Mouse (Mus musculus) myocyte (in vitro differentiated cells): Measurements from ENCODE around the gene Dennd1a. TPM values are rescaled to one million over a fixed set of nuclear protein-coding genes. Genes with fewer than 3 reads are reported as not detected.

Experiments
- H3K27me3 ChIP-seq: one replicate; pipeline ENCODE4 v1.6.1; 2011; ENCODE audit not compliant: control insufficient read depth, insufficient read depth, insufficient read length
- H3K36me3 ChIP-seq: one replicate; pipeline ENCODE4 v1.6.1; 2011; ENCODE audit not compliant: control insufficient read depth, insufficient read depth
- H3K4me2 ChIP-seq: one replicate; pipeline ENCODE4 v1.6.1; 2011; ENCODE audit warnings: low read depth, control low read depth
- H3K4me3 ChIP-seq: one replicate; pipeline ENCODE4 v1.5.1; 2011; ENCODE audit warnings: mild to moderate bottlenecking, control low read depth, moderate library complexity
- H3K79me2 ChIP-seq: one replicate; pipeline ENCODE4 v1.6.1; 2011; ENCODE audit not compliant: control insufficient read depth, insufficient read depth
- H3ac ChIP-seq: one replicate; pipeline ENCODE4 v1.6.1; 2011; ENCODE audit not compliant: control insufficient read depth, insufficient read length
- CEBPB ChIP-seq: IDR thresholded peaks from 2 replicates; pipeline ENCODE4 v1.6.1; 2011; ENCODE audit warnings: mild to moderate bottlenecking, moderate library complexity; ENCODE audit not compliant: poor library complexity, insufficient read depth, severe bottlenecking
- E2F4 ChIP-seq: IDR thresholded peaks from one replicate; pipeline ENCODE4 v1.6.1; 2011; ENCODE audit warnings: mild to moderate bottlenecking, control low read depth, moderate library complexity; ENCODE audit not compliant: insufficient read depth
- MAX ChIP-seq: IDR thresholded peaks from one replicate; pipeline ENCODE4 v1.6.1; 2011; ENCODE audit warnings: low read depth, mild to moderate bottlenecking, control low read depth
- MYOD1 ChIP-seq, 3 experiments: IDR thresholded peaks; one replicate each; pipeline ENCODE4 v1.6.1; 2011; ENCODE audit warnings: control low read depth in 2 of 3, low read depth in 2 of 3, mild to moderate bottlenecking in 2 of 3, moderate library complexity in 1 of 3; ENCODE audit not compliant: insufficient read length in 2 of 3, control insufficient read depth in 1 of 3
- MYOG ChIP-seq, 3 experiments: IDR thresholded peaks; one replicate each; pipeline ENCODE4 v1.6.1; 2011; ENCODE audit warnings: control low read depth in 2 of 3, low read depth in 2 of 3, mild to moderate bottlenecking in 2 of 3; ENCODE audit not compliant: insufficient read length in 2 of 3, control insufficient read depth in 1 of 3, insufficient read depth in 1 of 3
- POLR2A ChIP-seq: IDR thresholded peaks from one replicate; pipeline ENCODE4 v1.6.1; 2011; ENCODE audit warnings: low read depth, mild to moderate bottlenecking, control low read depth, moderate library complexity; ENCODE audit not compliant: insufficient read length
- POLR2AphosphoS2 ChIP-seq: IDR thresholded peaks from one replicate; pipeline ENCODE4 v1.6.1; 2011; ENCODE audit warnings: low read depth, control low read depth; ENCODE audit not compliant: insufficient read length
- REST ChIP-seq: IDR thresholded peaks from one replicate; pipeline ENCODE4 v1.6.1; 2011; ENCODE audit warnings: mild to moderate bottlenecking, control low read depth, moderate library complexity; ENCODE audit not compliant: insufficient read depth, insufficient read length
- SRF ChIP-seq: IDR thresholded peaks from one replicate; pipeline ENCODE4 v1.6.1; 2011; ENCODE audit warnings: low read depth; ENCODE audit not compliant: control insufficient read depth, insufficient read length
- TCF12 ChIP-seq: IDR thresholded peaks from one replicate; pipeline ENCODE4 v1.6.1; 2011; ENCODE audit warnings: mild to moderate bottlenecking, control low read depth; ENCODE audit not compliant: poor library complexity, insufficient read depth, severe bottlenecking
- TCF3 ChIP-seq: IDR thresholded peaks from one replicate; pipeline ENCODE4 v1.6.1; 2011; ENCODE audit warnings: low read depth, control low read depth; ENCODE audit not compliant: insufficient read length
- USF1 ChIP-seq: IDR thresholded peaks from one replicate; pipeline ENCODE4 v1.6.1; 2011; ENCODE audit warnings: low read depth, mild to moderate bottlenecking, control low read depth, moderate library complexity
- polyA plus RNA-seq: library from polyadenylated mRNA; unstranded; fragments of >200 nt; fragmentation: generic; extraction: Trizol; gene quantifications from one replicate; pipeline ENCODE4 v1.2.1, GENCODE M21; 2012; ENCODE audit warnings: missing spikeins

The Dennd1a gene
- polyA plus RNA-seq, 1 experiment, result 11.3 TPM

- H3K79me2 ChIP-seq, result no peaks in the 10 kb centered on the region
- H3K4me3 ChIP-seq, result no peak overlapping the region
- H3K36me3 ChIP-seq, result no peaks in the 10 kb centered on the region
- no peak for TF ChIP-seq TCF3
- TF ChIP-seq E2F4, result no peak
- TF ChIP-seq TCF12, result no peak
- H3ac ChIP-seq, result no peak overlapping the region
- no peaks in the 10 kb centered on the region for H3K27me3 ChIP-seq
- H3K4me2 ChIP-seq, result no peak overlapping the region
Observed at GRCm38 (mm10) chr2:37867387-37867786, 419.8 kb downstream of the Dennd1a start.

DNA sequence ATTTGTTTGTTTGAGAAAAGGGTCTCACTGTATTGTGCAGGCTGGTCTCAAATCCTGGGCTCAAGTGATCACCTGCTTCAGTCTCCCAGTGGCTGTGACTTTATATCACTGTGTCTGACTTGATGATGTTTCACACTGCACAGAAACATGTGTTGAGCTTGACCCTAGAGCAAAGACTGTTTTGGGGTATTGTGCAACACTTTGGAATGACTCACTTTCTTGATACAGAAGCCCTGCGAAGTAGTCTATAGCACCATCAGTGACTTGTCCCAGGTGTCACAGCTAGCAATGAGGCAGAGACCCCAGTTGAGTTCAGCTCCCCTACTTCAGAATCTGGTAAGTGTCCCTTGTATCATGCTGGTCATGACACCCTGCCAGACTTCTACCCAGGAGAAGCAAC, 429.7 kb downstream of the Dennd1a start:
- TF ChIP-seq REST (no peak), CEBPB (0 out of 2 replicates have a peak, but pooled peaks have one; percentile 52)
- Histone ChIP-seq H3K4me3 (no peak overlapping the region), H3ac (no peak overlapping the region), H3K36me3 (no peaks in the 10 kb centered on the region), H3K4me2 (no peak overlapping the region), H3K79me2 (no peaks in the 10 kb centered on the region), H3K27me3 (no peaks in the 10 kb centered on the region)

- TF ChIP-seq MYOD1 (IDR thresholded peaks at IDR 0.05; ENCODE audit: control insufficient read depth in 1 of 3, insufficient read length in 2 of 3, low read depth in 2 of 3) (peak in 1 of 3 experiments; percentile 54), TCF12 (no peak), CEBPB (no peak)
- no peaks in the 10 kb centered on the region for H3K36me3 ChIP-seq
- H3K27me3 ChIP-seq, result no peaks in the 10 kb centered on the region
- H3K79me2 ChIP-seq, result no peaks in the 10 kb centered on the region
- H3ac ChIP-seq, result no peak overlapping the region
- H3K4me2 ChIP-seq, result no peak overlapping the region
- H3K4me3 ChIP-seq, result no peak overlapping the region
Observed at GRCm38 (mm10) chr2:37856955-37857354, 430.2 kb downstream of the Dennd1a start.

DNA sequence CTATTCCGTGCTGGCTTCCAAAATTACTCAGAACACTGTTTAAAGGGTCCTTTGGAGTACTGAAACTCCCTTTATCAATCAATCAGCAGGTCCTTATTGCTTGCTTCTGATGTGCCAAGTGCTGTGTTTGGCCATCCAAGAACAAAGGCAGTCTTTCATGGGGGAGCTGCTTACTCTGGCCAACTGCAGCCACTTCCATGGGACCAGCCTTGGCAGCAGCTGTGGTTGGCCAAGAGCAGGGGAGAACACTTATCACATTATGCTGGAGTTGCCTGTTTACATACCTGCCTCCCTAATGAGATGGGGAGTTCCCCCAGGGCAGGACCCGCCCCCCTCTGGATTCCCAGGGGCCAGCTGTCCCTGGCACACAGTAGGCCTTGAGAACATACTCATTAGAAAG, 432.0 kb downstream of the Dennd1a start:
- H3K4me2 ChIP-seq, result no peak overlapping the region
- no peak overlapping the region for H3K4me3 ChIP-seq
- no peaks in the 10 kb centered on the region for H3K79me2 ChIP-seq
- H3K36me3 ChIP-seq, result no peaks in the 10 kb centered on the region
- no peak for TF ChIP-seq MYOG (IDR thresholded peaks at IDR 0.05; ENCODE audit: control insufficient read depth in 1 of 3, insufficient read depth in 1 of 3, insufficient read length in 2 of 3, low read depth in 2 of 3)
- no peak for TF ChIP-seq E2F4
- no peak for TF ChIP-seq MAX
- no peak for TF ChIP-seq SRF
- no peak for TF ChIP-seq MYOD1 (IDR thresholded peaks at IDR 0.05; ENCODE audit: control insufficient read depth in 1 of 3, insufficient read length in 2 of 3, low read depth in 2 of 3)
- TF ChIP-seq USF1, result no peak
- no peak for TF ChIP-seq TCF12
- TF ChIP-seq REST, result no peak
- TF ChIP-seq POLR2A, result no peak
- no peak for TF ChIP-seq POLR2AphosphoS2
- TF ChIP-seq CEBPB, result no peak
- no peak for TF ChIP-seq TCF3
- H3ac ChIP-seq, result no peak overlapping the region
- no peaks in the 10 kb centered on the region for H3K27me3 ChIP-seq

DNA sequence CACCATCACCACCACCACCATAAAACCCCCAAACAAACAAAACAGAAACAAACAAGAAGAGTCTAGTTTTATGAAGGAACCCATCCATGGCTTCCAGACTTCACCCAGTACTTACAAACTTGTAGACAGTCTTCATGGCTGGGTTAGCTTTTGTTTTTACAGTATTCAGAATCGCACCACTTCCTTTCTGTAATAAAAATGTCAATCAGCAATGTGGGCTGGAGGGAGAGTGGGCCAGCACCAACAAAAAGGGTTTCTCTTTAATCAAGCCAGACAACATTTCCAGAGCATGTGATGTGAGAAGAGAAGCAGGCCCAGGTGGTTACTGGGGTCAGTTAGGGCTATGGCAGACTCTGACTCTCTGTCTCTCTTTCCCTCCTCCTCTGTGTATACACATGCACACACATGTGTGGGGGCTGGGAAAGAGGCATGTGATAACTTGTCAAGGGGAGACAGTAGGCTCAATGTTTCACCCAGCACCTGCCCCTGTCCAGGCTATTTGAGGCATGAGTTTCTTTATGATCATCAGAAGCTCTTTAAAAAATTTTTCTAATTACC, 433.2 kb downstream of the Dennd1a start:
- TF ChIP-seq MYOD1 (IDR thresholded peaks at IDR 0.05; ENCODE audit: control insufficient read depth in 1 of 3, insufficient read length in 2 of 3, low read depth in 2 of 3) (no peak), TCF12 (no peak), CEBPB (no peak), E2F4 (no peak), MYOG (IDR thresholded peaks at IDR 0.05; ENCODE audit: control insufficient read depth in 1 of 3, insufficient read depth in 1 of 3, insufficient read length in 2 of 3, low read depth in 2 of 3) (no peak), SRF (no peak), POLR2AphosphoS2 (no peak), TCF3 (no peak), POLR2A (no peak), REST (no peak), USF1 (no peak), MAX (no peak)
- Histone ChIP-seq H3K4me3 (no peak overlapping the region), H3ac (no peak overlapping the region), H3K4me2 (no peak overlapping the region), H3K79me2 (no peaks in the 10 kb centered on the region), H3K36me3 (no peaks in the 10 kb centered on the region), H3K27me3 (no peaks in the 10 kb centered on the region)

DNA sequence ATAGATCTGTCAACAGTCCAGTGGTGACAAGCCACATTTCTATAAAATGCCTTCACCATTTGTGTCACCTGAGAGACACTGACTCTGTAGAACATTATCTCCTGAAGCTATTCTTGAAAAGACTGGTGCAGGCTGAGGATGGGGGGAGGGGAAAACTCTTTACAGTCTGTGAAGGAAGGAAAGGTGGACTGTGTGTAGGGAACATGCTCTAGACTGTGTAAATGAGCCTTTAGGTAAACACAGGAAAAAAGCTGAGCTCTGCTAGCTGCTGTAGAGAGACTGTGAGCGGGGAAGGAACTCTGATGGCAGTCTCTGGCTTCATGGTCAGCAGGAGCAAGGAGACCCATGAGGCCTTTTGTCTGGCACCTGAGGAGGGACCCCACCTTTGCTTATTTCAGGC, 436.6 kb downstream of the Dennd1a start:
- no peak overlapping the region for H3K4me3 ChIP-seq
- H3K79me2 ChIP-seq, result no peaks in the 10 kb centered on the region
- no peak overlapping the region for H3ac ChIP-seq
- TF ChIP-seq TCF3 (no peak), MYOD1 (IDR thresholded peaks at IDR 0.05; ENCODE audit: control insufficient read depth in 1 of 3, insufficient read length in 2 of 3, low read depth in 2 of 3) (no peak), TCF12 (no peak), SRF (no peak), MYOG (IDR thresholded peaks at IDR 0.05; ENCODE audit: control insufficient read depth in 1 of 3, insufficient read depth in 1 of 3, insufficient read length in 2 of 3, low read depth in 2 of 3) (no peak), E2F4 (no peak), REST (no peak), CEBPB (no peak), POLR2AphosphoS2 (no peak), POLR2A (no peak), USF1 (no peak)
- no peaks in the 10 kb centered on the region for H3K36me3 ChIP-seq
- no peaks in the 10 kb centered on the region for H3K27me3 ChIP-seq
- no peak overlapping the region for H3K4me2 ChIP-seq
